Mouse (Mus musculus) skeletal muscle tissue, postnatal 0 days (tissue): ENCODE results near the gene Plrg1. TPM values are rescaled to one million over a fixed set of nuclear protein-coding genes. Genes with fewer than 3 reads are reported as not detected.

Experiments
- polyA plus RNA-seq: library from polyadenylated mRNA; unstranded; fragments of >200 nt; fragmentation: Nextera tagmentation; extraction: Ambion mirVana; gene quantifications from 2 replicates; pipeline ENCODE4 v1.2.1, GENCODE M21; 2015

Plrg1 gene
- polyA plus RNA-seq, result 40.0 and 40.9 TPM in 2 replicates

DNA sequence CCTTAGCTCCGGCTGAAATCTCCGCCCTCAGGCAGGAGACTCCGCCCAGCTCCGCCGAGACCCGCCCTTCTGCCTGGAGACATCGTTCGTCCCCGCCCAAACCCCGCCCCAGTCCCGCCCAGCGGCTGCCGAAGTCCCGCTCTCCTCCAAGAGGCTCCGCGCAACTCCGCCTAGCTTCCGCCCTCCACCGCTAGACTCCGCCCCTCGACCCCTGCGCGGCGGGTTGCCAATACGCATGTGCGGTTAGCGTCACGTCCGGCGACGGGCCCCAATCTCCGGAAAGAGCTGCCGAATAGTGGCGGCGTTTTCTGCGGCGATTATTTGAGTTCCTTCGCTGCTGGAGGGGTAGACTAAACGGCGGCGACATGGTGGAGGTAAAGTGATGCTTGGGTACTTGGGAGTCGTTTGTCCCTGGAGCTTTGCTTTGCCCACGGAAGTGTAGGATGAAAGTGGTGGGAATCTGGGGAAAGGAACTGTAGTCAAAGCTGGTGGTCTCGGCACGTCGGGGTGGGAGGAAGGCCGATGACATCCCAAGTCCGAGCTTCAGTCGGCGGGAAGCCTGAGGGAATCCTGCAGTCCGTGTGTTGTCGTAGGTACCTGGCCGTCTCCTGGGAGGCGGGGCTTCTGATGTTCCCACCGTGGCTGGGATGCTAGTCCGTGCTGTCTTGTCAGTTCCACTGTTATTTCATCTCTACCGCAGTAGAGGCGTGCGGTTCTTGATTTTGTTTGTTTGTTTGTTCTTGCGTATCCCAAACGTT is at the start of gene Plrg1:
Gene Plrg1 (plus strand): TSS at position 242 of the 758 bp plus-strand sequence.

GRCm38 (mm10) chr3:83007557-83007956 is 47.8 kb upstream of the Plrg1 start, which contains the start of gene Fgg:
Gene Fgg, plus strand, starts transcription at chr3:83007724.

GRCm38 (mm10) chr3:83025475-83026301 is 29.6 kb upstream of the Plrg1 start, which contains the start of gene Fga:
Gene Fga, plus strand, starts transcription at chr3:83026076.

GRCm38 (mm10) chr3:83049680-83050079 is 5.6 kb upstream of the Plrg1 start, which contains the start of gene Fgb:
Gene Fgb, minus strand, starts transcription at chr3:83049863.

Other genes with a start within 250 kb of the Plrg1 start
- gene Rbm46, start 179.0 kb upstream of the Plrg1 start, polyA plus RNA-seq, result 1.9 TPM in 2 replicates
- 0.05 TPM in 1 of 2 replicates, not detected in the other for gene Lrat, start 151.5 kb upstream of the Plrg1 start, polyA plus RNA-seq
- 1.6 and 2.5 TPM in 2 replicates for gene Fgg, start 47.8 kb upstream of the Plrg1 start, polyA plus RNA-seq
- gene Fga, start 29.4 kb upstream of the Plrg1 start, polyA plus RNA-seq, result 1.3 and 1.9 TPM in 2 replicates
- gene Fgb, start 5.7 kb upstream of the Plrg1 start, polyA plus RNA-seq, result 0.89 and 1.2 TPM in 2 replicates
- 0.72 and 0.87 TPM in 2 replicates for gene Dchs2, start 72.4 kb downstream of the Plrg1 start, polyA plus RNA-seq